Mouse (Mus musculus) E14TG2a.4 (cell line): ENCODE data around the gene Slc10a7.

Source experiments
- CTCF ChIP-seq: conservative IDR thresholded peaks from 2 replicates; pipeline ENCODE4 v1.5.1; 2014; ENCODE audit warnings: low read length
- NANOG ChIP-seq: IDR thresholded peaks from 2 replicates; pipeline ENCODE4 v1.6.1; 2014; ENCODE audit warnings: borderline replicate concordance, low read length, mixed read lengths
- POU5F1 ChIP-seq: IDR thresholded peaks from 2 replicates; pipeline ENCODE4 v1.6.1; 2014; ENCODE audit warnings: low read length, borderline replicate concordance

GRCm38 (mm10) chr8:78771256-78771655 lies 262.1 kb downstream of the Slc10a7 start:
- TF ChIP-seq CTCF (no peak), NANOG (no peak), POU5F1 (no peak)
